Mouse (Mus musculus) forebrain, embryonic 11.5 days (tissue): ENCODE measurements around the gene Syne2. TPM values are rescaled to one million over a fixed set of nuclear protein-coding genes. Genes with fewer than 3 reads are reported as not detected.

Experiments used
- ATAC-seq: fragments of 200-750 bp; cut with Nextera tagmentation; replicated peaks from 2 replicates; pipeline ENCODE4 v1.8.0; 2017; ENCODE audit warnings: moderate TSS enrichment; ENCODE audit not compliant: low FRiP score
- DNase-seq: peaks from one replicate; pipeline ENCODE4 v3.0.0-alpha.2; 2017; ENCODE audit warnings: low spot score
- H3K27ac ChIP-seq: fragments of 300-500 bp; sonication (generic); 2 replicates; pipeline ENCODE4 v1.5.1; 2014; ENCODE audit warnings: low read depth, low read length
- H3K27me3 ChIP-seq: fragments of 300-500 bp; sonication (generic); 2 replicates; pipeline ENCODE4 v1.6.1; 2014; ENCODE audit warnings: mild to moderate bottlenecking, low read length, mixed read lengths; ENCODE audit not compliant: control insufficient read depth, insufficient read depth
- H3K36me3 ChIP-seq: fragments of 300-500 bp; sonication (generic); 2 replicates; pipeline ENCODE4 v1.6.1; 2014; ENCODE audit warnings: mild to moderate bottlenecking, low read length, moderate library complexity, mixed read lengths; ENCODE audit not compliant: control insufficient read depth, insufficient read depth
- H3K4me1 ChIP-seq: fragments of 300-500 bp; sonication (generic); replicated peaks from 2 replicates; pipeline ENCODE4 v1.6.1; 2014; ENCODE audit warnings: low read length, mixed read lengths; ENCODE audit not compliant: control insufficient read depth, insufficient read depth
- H3K4me2 ChIP-seq: fragments of 300-500 bp; sonication (generic); 2 replicates; pipeline ENCODE4 v1.6.1; 2014; ENCODE audit warnings: low read depth, mild to moderate bottlenecking, low read length, moderate library complexity, mixed read lengths; ENCODE audit not compliant: severe bottlenecking
- H3K4me3 ChIP-seq: fragments of 300-500 bp; sonication (generic); 2 replicates; pipeline ENCODE4 v1.5.1; 2014; ENCODE audit warnings: low read depth, low read length
- H3K9ac ChIP-seq: fragments of 300-500 bp; sonication (generic); 2 replicates; pipeline ENCODE4 v1.6.1; 2014; ENCODE audit warnings: low read length
- H3K9me3 ChIP-seq: fragments of 300-500 bp; sonication (generic); 2 replicates; pipeline ENCODE4 v1.6.1; 2016; ENCODE audit warnings: low read length, mixed read lengths; ENCODE audit not compliant: control insufficient read depth
- whole genome bisulfite sequencing: fragments of 180-500 bp; shearing (Covaris S2); extraction: QIAGEN DNeasy Blood & Tissue Kit; methylation state at CpG from one replicate; pipeline ENCODE4 v1.1.7; 2014; 5-methylcytosine and 5-hydroxymethylcytosine counted together
- polyA plus RNA-seq: library from polyadenylated mRNA; unstranded; fragments of >200 nt; fragmentation: Nextera tagmentation; extraction: Ambion mirVana; gene quantifications from 2 replicates; pipeline ENCODE4 v1.2.1, GENCODE M21; 2014

Syne2 gene
- polyA plus RNA-seq, 1 experiment from 2014 or later, result 127 TPM

- no peaks in the 10 kb centered on the region for H3K9me3 ChIP-seq
- no peak overlapping the region for H3K4me3 ChIP-seq
- DNase-seq (no peak), ATAC-seq (no peak)
- 89% methylated on average over 17 of the region's 17 CpGs for WGBS
- H3K27me3 ChIP-seq, result no peaks in the 10 kb centered on the region
- H3K9ac ChIP-seq, result no peak overlapping the region
- no peak overlapping the region for H3K27ac ChIP-seq
- H3K4me1 ChIP-seq, result peaks cover 6% of the 10 kb centered on the region
- H3K36me3 ChIP-seq, result no peaks in the 10 kb centered on the region
- no peak overlapping the region for H3K4me2 ChIP-seq
Observed at GRCm38 (mm10) chr12:75866419-75867373, 48.8 kb downstream of the Syne2 start.

DNA sequence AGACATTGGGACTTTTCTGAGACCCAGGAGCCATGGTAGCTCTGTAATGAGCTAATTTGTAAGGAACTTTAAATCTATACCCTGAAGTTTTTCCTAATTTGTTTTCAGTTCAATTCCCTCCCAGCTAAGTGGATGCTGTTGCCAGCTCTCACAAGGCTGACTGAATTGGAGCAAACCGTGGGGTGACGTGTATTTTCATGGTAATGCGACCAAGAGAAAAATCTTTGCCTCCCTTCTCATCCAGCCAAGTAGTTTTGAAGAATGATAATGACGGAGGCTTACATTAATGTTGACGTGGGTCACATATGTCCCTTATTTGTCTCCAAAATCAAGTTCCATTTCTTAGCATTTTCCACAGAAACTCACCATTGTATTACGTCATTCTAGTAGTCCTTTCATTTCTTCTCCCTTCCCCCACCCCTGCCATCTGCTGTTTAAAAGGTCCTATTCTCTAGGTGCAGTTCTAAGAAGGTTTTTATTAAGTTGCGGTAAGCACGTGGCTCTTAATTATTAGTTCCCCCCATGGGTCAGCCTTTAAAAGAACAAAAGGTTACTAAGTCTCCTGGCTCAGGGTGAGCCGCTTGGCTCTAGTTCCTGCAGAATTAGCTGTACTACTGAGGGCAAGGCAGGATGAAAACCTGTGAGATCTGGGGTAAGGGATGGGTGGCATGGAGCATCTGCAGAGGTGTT is 55.8 kb downstream of the Syne2 start:
- ATAC-seq (peak; percentile 88), DNase-seq (peak; percentile 64)
- peak overlapping the region; percentile 31 for H3K9ac ChIP-seq
- H3K4me2 ChIP-seq, result peak overlapping the region; percentile 24
- H3K27me3 ChIP-seq, result no peaks in the 10 kb centered on the region
- H3K4me1 ChIP-seq, result peaks cover 19% of the 10 kb centered on the region
- H3K9me3 ChIP-seq, result no peaks in the 10 kb centered on the region
- no peak overlapping the region for H3K4me3 ChIP-seq
- H3K27ac ChIP-seq, result peak overlapping the region; percentile 79
- H3K36me3 ChIP-seq, result no peaks in the 10 kb centered on the region
- WGBS, result 9% methylated on average over 9 of the region's 9 CpGs

DNA sequence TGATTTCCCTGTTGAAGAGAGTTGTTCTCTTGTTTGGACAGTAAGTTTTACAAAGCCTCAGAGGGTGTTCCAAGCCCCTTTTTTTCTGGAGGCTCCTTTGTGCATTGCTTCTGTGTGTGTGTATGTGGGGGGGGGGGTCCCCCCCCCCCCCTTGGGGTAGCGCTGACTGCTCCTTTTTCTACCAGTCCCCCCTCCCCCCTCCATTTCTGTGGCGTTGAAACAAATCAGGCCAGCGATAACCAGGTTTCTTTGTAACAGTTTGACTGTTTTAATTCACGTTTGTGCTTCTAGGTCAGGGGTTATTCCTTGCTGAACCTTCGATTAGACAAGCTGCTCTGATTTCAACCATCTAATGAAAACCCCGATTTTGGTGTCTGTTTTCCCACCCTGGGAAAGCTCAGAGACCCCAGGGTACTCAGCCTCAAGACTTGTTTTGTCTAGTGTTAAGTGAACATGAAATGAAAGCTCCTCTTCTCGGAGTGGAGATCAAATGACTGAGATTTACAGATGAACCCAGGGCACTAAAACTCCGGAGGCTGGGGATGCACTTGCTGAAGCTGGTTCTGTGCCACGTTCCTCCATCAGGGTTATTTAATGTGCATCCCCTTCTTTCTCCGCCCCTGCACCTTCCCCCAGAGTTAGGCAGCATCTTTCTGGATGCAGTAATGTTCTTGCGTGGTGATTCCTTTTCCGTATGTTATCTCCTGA is 56.5 kb downstream of the Syne2 start:
- Histone ChIP-seq H3K4me3 (no peak overlapping the region), H3K9ac (peak overlapping the region; percentile 31), H3K36me3 (no peaks in the 10 kb centered on the region), H3K27ac (peak overlapping the region; percentile 79), H3K27me3 (no peaks in the 10 kb centered on the region), H3K9me3 (no peaks in the 10 kb centered on the region), H3K4me1 (peaks cover 13% of the 10 kb centered on the region; the same call in 1 of the 2 replicates), H3K4me2 (peak overlapping the region; percentile 24)
- ATAC-seq, result peak; percentile 66
- WGBS, result 14% methylated on average over 12 of the region's 12 CpGs
- peak; percentile 61 for DNase-seq

GRCm38 (mm10) chr12:75879636-75880317 is 61.8 kb downstream of the Syne2 start:
- Histone ChIP-seq H3K9me3 (no peaks in the 10 kb centered on the region), H3K9ac (no peak overlapping the region), H3K36me3 (peaks cover 2% of the 10 kb centered on the region; the same call in 1 of the 2 replicates), H3K27ac (no peak overlapping the region), H3K4me2 (no peak overlapping the region), H3K27me3 (no peaks in the 10 kb centered on the region), H3K4me1 (0 out of 2 replicates have a peak, but pooled peaks cover 3% of the 10 kb centered on the region), H3K4me3 (no peak overlapping the region)
- 91% methylated on average over 12 of the region's 12 CpGs for WGBS
- DNase-seq (no peak), ATAC-seq (no peak)

GRCm38 (mm10) chr12:75881554-75881953 is 63.6 kb downstream of the Syne2 start:
- ATAC-seq (no peak), DNase-seq (no peak)
- Histone ChIP-seq H3K4me1 (no peaks in the 10 kb centered on the region), H3K9me3 (no peaks in the 10 kb centered on the region), H3K9ac (no peak overlapping the region), H3K27me3 (no peaks in the 10 kb centered on the region), H3K36me3 (peaks cover 2% of the 10 kb centered on the region; the same call in 1 of the 2 replicates), H3K4me2 (no peak overlapping the region), H3K4me3 (no peak overlapping the region), H3K27ac (no peak overlapping the region)
- WGBS, result 76% methylated on average over 4 of the region's 4 CpGs

GRCm38 (mm10) chr12:75886161-75886560 is 68.2 kb downstream of the Syne2 start:
- no peak for ATAC-seq
- no peaks in the 10 kb centered on the region for H3K4me1 ChIP-seq
- no peak overlapping the region for H3K9ac ChIP-seq
- H3K4me2 ChIP-seq, result no peak overlapping the region
- H3K27me3 ChIP-seq, result no peaks in the 10 kb centered on the region
- WGBS, result 75% methylated on average over 7 of the region's 7 CpGs
- H3K4me3 ChIP-seq, result no peak overlapping the region
- H3K36me3 ChIP-seq, result peaks cover 3% of the 10 kb centered on the region; the same call in 1 of the 2 replicates
- DNase-seq, result no peak
- no peaks in the 10 kb centered on the region for H3K9me3 ChIP-seq
- no peak overlapping the region for H3K27ac ChIP-seq

DNA sequence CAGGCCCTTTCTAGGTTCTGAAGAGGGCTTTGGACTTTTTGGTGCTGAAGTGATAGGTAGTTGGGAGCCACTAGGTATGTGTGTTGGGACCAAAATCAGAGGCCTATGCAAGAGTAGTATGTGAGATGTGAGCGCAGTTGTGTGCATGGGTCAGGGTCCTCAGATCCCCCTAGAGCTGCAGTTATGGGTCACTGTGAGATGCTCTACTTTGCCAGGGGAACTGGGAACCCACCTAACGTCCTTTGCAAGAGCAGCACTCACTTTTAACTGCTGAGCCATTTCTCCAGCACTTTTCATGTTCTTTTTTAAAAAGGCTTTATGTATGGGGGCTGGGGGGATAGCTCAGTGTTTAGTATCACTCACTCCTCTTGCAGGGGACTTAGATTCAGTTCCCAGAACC is 69.0 kb downstream of the Syne2 start:
- Histone ChIP-seq H3K4me1 (no peaks in the 10 kb centered on the region), H3K4me2 (no peak overlapping the region), H3K9ac (no peak overlapping the region), H3K9me3 (no peaks in the 10 kb centered on the region), H3K27ac (no peak overlapping the region), H3K27me3 (no peaks in the 10 kb centered on the region), H3K36me3 (peaks cover 3% of the 10 kb centered on the region; the same call in 1 of the 2 replicates), H3K4me3 (no peak overlapping the region)
- no peak for DNase-seq
- WGBS, result 89% methylated on average over 2 of the region's 2 CpGs
- ATAC-seq, result no peak

DNA sequence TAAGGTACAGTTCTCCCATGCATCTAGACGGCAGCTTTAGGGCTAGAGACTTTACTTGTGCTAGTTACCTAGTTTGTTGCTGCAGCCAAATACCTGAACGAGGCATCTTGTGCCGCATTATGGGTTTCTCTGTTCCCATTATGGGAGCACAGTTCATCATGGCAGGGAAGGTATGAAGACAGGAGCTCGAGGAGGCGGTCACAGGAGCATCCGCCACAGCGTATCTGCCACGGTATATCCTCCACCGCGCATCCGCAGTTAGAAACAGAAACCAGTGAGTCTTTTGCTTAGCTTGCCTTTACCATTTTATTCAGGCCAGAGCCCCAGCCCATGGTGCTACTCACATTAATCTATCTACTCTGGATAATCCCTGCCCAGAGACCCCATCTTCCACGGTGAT is 70.8 kb downstream of the Syne2 start:
- Histone ChIP-seq H3K4me2 (no peak overlapping the region), H3K4me3 (no peak overlapping the region)

More for the DNA sequence above, 70.8 kb downstream of the Syne2 start:
- ATAC-seq, result no peak
- Histone ChIP-seq H3K27ac (no peak overlapping the region), H3K36me3 (peaks cover 3% of the 10 kb centered on the region; the same call in 1 of the 2 replicates), H3K4me1 (no peaks in the 10 kb centered on the region), H3K9ac (no peak overlapping the region), H3K27me3 (no peaks in the 10 kb centered on the region), H3K9me3 (no peaks in the 10 kb centered on the region)
- DNase-seq, result no peak
- 96% methylated on average over 12 of the region's 12 CpGs for WGBS
